Mouse (Mus musculus) liver, embryonic 13.5 days (tissue): Measurements from ENCODE around the gene Itpkc. TPM values are rescaled to one million over a fixed set of nuclear protein-coding genes. Genes with fewer than 3 reads are reported as not detected.
"Not testable (repeated sequence)": the region's sequence is repeated elsewhere in the genome, so short reads cannot be mapped to it uniquely, and the experiment has no call there.

ENCODE experiments used
- ATAC-seq: fragments of 200-750 bp; cut with Nextera tagmentation; 2 replicates; pipeline ENCODE4 v1.8.0; 2017; ENCODE audit warnings: low read depth, mild to moderate bottlenecking, moderate number of reproducible peaks, moderate library complexity
- DNase-seq: peaks from one replicate; pipeline ENCODE4 v3.0.0; 2022
- H3K27ac ChIP-seq: fragments of 300-500 bp; sonication (generic); 2 replicates; pipeline ENCODE4 v1.5.1; 2015; ENCODE audit warnings: moderate library complexity, mild to moderate bottlenecking, inconsistent platforms
- H3K27me3 ChIP-seq: fragments of 300-500 bp; sonication (generic); 2 replicates; pipeline ENCODE4 v1.6.1; 2015; ENCODE audit warnings: mild to moderate bottlenecking, inconsistent platforms
- H3K36me3 ChIP-seq: fragments of 300-500 bp; sonication (generic); 2 replicates; pipeline ENCODE4 v1.6.1; 2015; ENCODE audit warnings: mild to moderate bottlenecking, inconsistent platforms
- H3K4me1 ChIP-seq: fragments of 300-500 bp; sonication (generic); replicated peaks from 2 replicates; pipeline ENCODE4 v1.6.1; 2015; ENCODE audit warnings: inconsistent platforms
- H3K4me2 ChIP-seq: fragments of 300-500 bp; sonication (generic); 2 replicates; pipeline ENCODE4 v1.6.1; 2015; ENCODE audit warnings: inconsistent platforms, mild to moderate bottlenecking, moderate library complexity
- H3K4me3 ChIP-seq: fragments of 300-500 bp; sonication (generic); replicated peaks from 2 replicates; pipeline ENCODE4 v1.5.1; 2015; ENCODE audit warnings: mild to moderate bottlenecking, inconsistent platforms
- H3K9ac ChIP-seq: fragments of 300-500 bp; sonication (generic); 2 replicates; pipeline ENCODE4 v1.6.1; 2015; ENCODE audit warnings: mild to moderate bottlenecking, inconsistent platforms
- H3K9me3 ChIP-seq: fragments of 300-500 bp; sonication (generic); replicated peaks from 2 replicates; pipeline ENCODE4 v1.6.1; 2016; ENCODE audit warnings: inconsistent platforms
- WGBS: fragments of 180-500 bp; shearing (Covaris S2); methylation state at CpG from one replicate; pipeline ENCODE4 v1.1.7; 2015; ENCODE audit not compliant: insufficient replicate concordance; 5-methylcytosine and 5-hydroxymethylcytosine counted together
- polyA plus RNA-seq: library from polyadenylated mRNA; unstranded; fragments of >200 nt; fragmentation: Nextera tagmentation; extraction: Ambion mirVana; gene quantifications from 2 replicates; pipeline ENCODE4 v1.2.1, GENCODE M21; 2015

Gene Itpkc
- polyA plus RNA-seq, 1 experiment from 2014 or later = 1.4 TPM

- no peak for ATAC-seq
- Histone ChIP-seq H3K27me3 (peaks cover 8% of the 10 kb centered on the region; the same call in 1 of the 2 replicates), H3K4me3 (peak overlapping the region; percentile 73), H3K36me3 (0 out of 2 replicates have a peak, but pooled peaks cover 4% of the 10 kb centered on the region), H3K4me2 (peak overlapping the region; percentile 98), H3K4me1 (peaks cover 51% of the 10 kb centered on the region), H3K27ac (no peak overlapping the region), H3K9me3 (no peaks in the 10 kb centered on the region), H3K9ac (peak overlapping the region; percentile 82)
- 25% methylated on average over 9 of the region's 9 CpGs for WGBS
- DNase-seq = no peak
Observed at GRCm38 (mm10) chr7:27259271-27259721, 30.8 kb upstream of the Itpkc start.

GRCm38 (mm10) chr7:27258205-27258899 is 29.9 kb upstream of the Itpkc start, which contains the start of gene Numbl:
Gene Numbl, plus strand, starts transcription at chr7:27258433.
- Histone ChIP-seq H3K27ac (peak within 1 kb of the TSS; percentile 76), H3K9ac (peak within 1 kb of the TSS; percentile 82), H3K4me1 (peaks cover 54% of the 10 kb centered on the region), H3K4me2 (peak within 1 kb of the TSS; percentile 98), H3K36me3 (0 out of 2 replicates have a peak, but pooled peaks cover 4% of the 10 kb centered on the region), H3K4me3 (peak within 1 kb of the TSS; percentile 73), H3K9me3 (no peaks in the 10 kb centered on the region), H3K27me3 (peaks cover 8% of the 10 kb centered on the region; the same call in 1 of the 2 replicates)
- DNase-seq (peak; percentile 93), ATAC-seq (peak; percentile 86)
- 1% methylated on average over 38 of the region's 47 CpGs for WGBS

GRCm38 (mm10) chr7:27257852-27258204 is 29.4 kb upstream of the Itpkc start:
- H3K4me3 ChIP-seq = peak overlapping the region; percentile 73
- H3K36me3 ChIP-seq = 0 out of 2 replicates have a peak, but pooled peaks cover 4% of the 10 kb centered on the region
- H3K27me3 ChIP-seq = peaks cover 8% of the 10 kb centered on the region; the same call in 1 of the 2 replicates
- H3K4me1 ChIP-seq = peaks cover 58% of the 10 kb centered on the region
- 15% methylated on average over 5 of the region's 6 CpGs for WGBS
- DNase-seq (no peak), ATAC-seq (no peak)
- H3K27ac ChIP-seq = peak overlapping the region; percentile 76
- peak overlapping the region; percentile 98 for H3K4me2 ChIP-seq
- peak overlapping the region; percentile 67 for H3K9ac ChIP-seq
- no peaks in the 10 kb centered on the region for H3K9me3 ChIP-seq

GRCm38 (mm10) chr7:27257046-27257851 is 28.8 kb upstream of the Itpkc start:
- H3K4me3 ChIP-seq = no peak overlapping the region
- H3K4me1 ChIP-seq = peaks cover 61% of the 10 kb centered on the region
- peak overlapping the region; percentile 67 for H3K9ac ChIP-seq
- 62% methylated on average over 27 of the region's 27 CpGs for WGBS
- H3K9me3 ChIP-seq = no peaks in the 10 kb centered on the region
- ATAC-seq = no peak
- 0 out of 2 replicates have a peak, but pooled peaks cover 4% of the 10 kb centered on the region for H3K36me3 ChIP-seq
- peaks cover 8% of the 10 kb centered on the region; the same call in 1 of the 2 replicates for H3K27me3 ChIP-seq
- peak overlapping the region; percentile 98 for H3K4me2 ChIP-seq
- peak overlapping the region; percentile 76 for H3K27ac ChIP-seq
- DNase-seq = no peak

GRCm38 (mm10) chr7:27255721-27256120 is 27.3 kb upstream of the Itpkc start:
- ATAC-seq = no peak
- no peaks in the 10 kb centered on the region for H3K9me3 ChIP-seq
- H3K4me2 ChIP-seq = no peak overlapping the region
- peaks cover 70% of the 10 kb centered on the region for H3K4me1 ChIP-seq
- no peak overlapping the region for H3K4me3 ChIP-seq
- 0 out of 2 replicates have a peak, but pooled peaks cover 4% of the 10 kb centered on the region for H3K36me3 ChIP-seq
- H3K27ac ChIP-seq = no peak overlapping the region
- WGBS = 67% methylated on average over 3 of the region's 3 CpGs
- no peak for DNase-seq
- no peak overlapping the region for H3K9ac ChIP-seq
- H3K27me3 ChIP-seq = peaks cover 8% of the 10 kb centered on the region; the same call in 1 of the 2 replicates

- DNase-seq (no peak), ATAC-seq (peak; percentile 83)
- Histone ChIP-seq H3K9me3 (no peaks in the 10 kb centered on the region), H3K4me2 (peak overlapping the region; percentile 44), H3K36me3 (peaks cover 7% of the 10 kb centered on the region; the same call in 1 of the 2 replicates), H3K4me3 (peak overlapping the region; percentile 18; the same call in 1 of the 2 replicates), H3K27ac (peak overlapping the region; percentile 72), H3K27me3 (no peaks in the 10 kb centered on the region), H3K9ac (no peak overlapping the region; the same call in 1 of the 2 replicates), H3K4me1 (peaks cover 46% of the 10 kb centered on the region)
- 52% methylated on average over 6 of the region's 6 CpGs for WGBS
Observed at GRCm38 (mm10) chr7:27251946-27252345, 23.5 kb upstream of the Itpkc start.

GRCm38 (mm10) chr7:27249928-27250327 is 21.5 kb upstream of the Itpkc start:
- Histone ChIP-seq H3K36me3 (peaks cover 14% of the 10 kb centered on the region; the same call in 1 of the 2 replicates), H3K9ac (no peak overlapping the region), H3K9me3 (no peaks in the 10 kb centered on the region), H3K4me2 (no peak overlapping the region), H3K4me1 (peaks cover 26% of the 10 kb centered on the region), H3K27ac (no peak overlapping the region), H3K4me3 (no peak overlapping the region), H3K27me3 (no peaks in the 10 kb centered on the region)
- 76% methylated on average over 5 of the region's 5 CpGs for WGBS
- ATAC-seq (no peak), DNase-seq (no peak)

GRCm38 (mm10) chr7:27249146-27249545 is 20.7 kb upstream of the Itpkc start:
- H3K9me3 ChIP-seq = no peaks in the 10 kb centered on the region
- H3K4me2 ChIP-seq = no peak overlapping the region
- no peak for ATAC-seq
- no peak overlapping the region for H3K27ac ChIP-seq
- no peak overlapping the region for H3K4me3 ChIP-seq
- 64% methylated on average over 2 of the region's 2 CpGs for WGBS
- no peaks in the 10 kb centered on the region for H3K27me3 ChIP-seq
- no peak for DNase-seq
- H3K36me3 ChIP-seq = peaks cover 14% of the 10 kb centered on the region; the same call in 1 of the 2 replicates
- H3K4me1 ChIP-seq = peaks cover 18% of the 10 kb centered on the region
- no peak overlapping the region for H3K9ac ChIP-seq

- not testable (repeated sequence) for H3K9me3 ChIP-seq, DNase-seq, H3K4me3 ChIP-seq, H3K9ac ChIP-seq, ATAC-seq, H3K4me2 ChIP-seq, H3K27ac ChIP-seq, H3K27me3 ChIP-seq, H3K4me1 ChIP-seq
- 64% methylated on average over 2 of the region's 2 CpGs for WGBS
- H3K36me3 ChIP-seq = peaks cover 25% of the 10 kb centered on the region
Observed at GRCm38 (mm10) chr7:27244088-27244487, 15.6 kb upstream of the Itpkc start.

- Histone ChIP-seq H3K4me1 (no peaks in the 10 kb centered on the region), H3K9ac (no peak overlapping the region), H3K27me3 (no peaks in the 10 kb centered on the region), H3K9me3 (no peaks in the 10 kb centered on the region), H3K36me3 (peaks cover 25% of the 10 kb centered on the region), H3K27ac (no peak overlapping the region), H3K4me2 (no peak overlapping the region), H3K4me3 (no peak overlapping the region)
- 68% methylated on average over 8 of the region's 8 CpGs for WGBS
- ATAC-seq = no peak
- DNase-seq = no peak
Observed at GRCm38 (mm10) chr7:27243211-27243610, 14.8 kb upstream of the Itpkc start.

- WGBS = 78% methylated on average over 5 of the region's 5 CpGs
- H3K4me2 ChIP-seq = no peak overlapping the region
- H3K4me1 ChIP-seq = peaks cover 9% of the 10 kb centered on the region
- H3K36me3 ChIP-seq = peaks cover 10% of the 10 kb centered on the region
- H3K9ac ChIP-seq = no peak overlapping the region
- DNase-seq (no peak), ATAC-seq (no peak)
- H3K9me3 ChIP-seq = no peaks in the 10 kb centered on the region
- H3K4me3 ChIP-seq = no peak overlapping the region
- H3K27ac ChIP-seq = no peak overlapping the region
- H3K27me3 ChIP-seq = no peaks in the 10 kb centered on the region
Observed at GRCm38 (mm10) chr7:27238568-27238967, 10.1 kb upstream of the Itpkc start.
